Mouse (Mus musculus) stomach, postnatal 0 days (tissue): Measurements from ENCODE around the gene Sept1.

ENCODE experiments used
- CTCF ChIP-seq: IDR thresholded peaks from 2 replicates; pipeline ENCODE4 v1.5.1; 2016; ENCODE audit warnings: antibody characterized with exemption, low read depth, mild to moderate bottlenecking, moderate library complexity
- EP300 ChIP-seq: optimal IDR thresholded peaks from 2 replicates; pipeline ENCODE3; 2016; ENCODE audit warnings: antibody characterized with exemption

DNA sequence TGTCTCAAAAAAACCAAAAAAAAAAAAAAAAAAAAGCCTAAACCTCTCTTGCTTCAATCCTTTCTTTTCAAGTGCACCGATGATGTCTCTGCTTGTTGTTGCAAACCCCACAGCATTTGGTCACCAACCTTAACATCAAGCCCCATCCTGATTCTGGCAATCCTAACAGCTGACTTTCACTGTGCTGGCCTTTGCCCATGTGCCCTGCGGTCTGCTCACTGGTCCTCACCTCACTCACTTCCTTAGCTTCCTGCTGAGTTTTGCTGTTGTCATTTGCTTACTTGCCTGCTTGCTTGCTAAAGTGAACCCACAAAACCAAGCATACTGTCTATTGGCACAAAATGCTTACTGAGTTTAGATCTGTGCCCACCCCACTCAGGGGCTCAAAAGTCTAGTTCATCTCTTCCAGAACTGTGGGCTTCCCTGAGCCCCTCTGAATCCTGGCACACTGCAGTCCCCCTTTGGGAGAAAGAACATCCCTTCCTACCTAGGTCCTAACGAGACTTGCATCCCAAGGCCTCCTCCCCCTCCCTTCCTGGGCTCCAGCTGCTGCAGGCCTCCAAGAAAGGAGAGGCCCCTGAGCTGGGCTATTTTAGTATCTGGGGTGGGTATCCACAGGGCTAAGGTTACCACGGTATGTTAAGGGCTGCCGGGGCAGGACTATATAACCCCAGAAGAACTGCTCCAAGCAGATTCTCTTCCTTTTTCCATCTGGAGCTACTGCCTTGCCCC is 21.8 kb downstream of the Sept1 start:
- TF ChIP-seq CTCF (no peak), EP300 (no peak)
